Mouse (Mus musculus) MEL (cell line): ENCODE data around the gene Aph1b. TPM values are rescaled to one million over a fixed set of nuclear protein-coding genes. Genes with fewer than 3 reads are reported as not detected.

Experiments
- DNase-seq: peaks from one replicate; pipeline ENCODE4 v3.0.0; 2011; ENCODE audit warnings: low read depth, low spot score
- H3K27ac ChIP-seq: 2 replicates; pipeline ENCODE4 v1.5.1; 2012; ENCODE audit warnings: low read depth, mild to moderate bottlenecking, control low read depth, low read length, moderate library complexity; ENCODE audit not compliant: control insufficient read depth
- H3K27me3 ChIP-seq, 2 experiments: fragments of 150-350 bp in 1 of 2; sonication (generic) in 1 of 2; 2 replicates each; pipeline ENCODE4 v1.6.1; 2012; ENCODE audit warnings: low read length in 2 of 2, mild to moderate bottlenecking in 2 of 2, improper control_type of control experiment in 1 of 2, moderate library complexity in 1 of 2; ENCODE audit not compliant: insufficient read depth in 2 of 2, control insufficient read depth in 1 of 2
- H3K36me3 ChIP-seq, 2 experiments: 2 replicates each; pipeline ENCODE4 v1.6.1; 2012 to 2014; ENCODE audit warnings: low read length in 2 of 2, improper control_type of control experiment in 1 of 2, inconsistent platforms in 1 of 2, mild to moderate bottlenecking in 1 of 2; ENCODE audit not compliant: insufficient read depth in 2 of 2, control insufficient read depth in 1 of 2
- H3K4me1 ChIP-seq, 2 experiments: fragments of 150-350 bp in 1 of 2; sonication (generic) in 1 of 2; 2 replicates each; pipeline ENCODE4 v1.6.1; 2012; ENCODE audit warnings: low read length in 2 of 2, improper control_type of control experiment in 1 of 2, mild to moderate bottlenecking in 1 of 2; ENCODE audit not compliant: insufficient read depth in 2 of 2, control insufficient read depth in 1 of 2
- H3K4me3 ChIP-seq, 2 experiments: fragments of 150-350 bp in 1 of 2; sonication (generic) in 1 of 2; 2 replicates each; pipeline ENCODE4 v1.5.1; 2012; ENCODE audit warnings: low read depth in 2 of 2, low read length in 2 of 2, mild to moderate bottlenecking in 2 of 2, moderate library complexity in 2 of 2, control low read depth in 1 of 2, improper control_type of control experiment in 1 of 2; ENCODE audit not compliant: control insufficient read depth in 1 of 2, insufficient read depth in 1 of 2
- H3K79me2 ChIP-seq: 2 replicates; pipeline ENCODE4 v1.6.1; 2012; ENCODE audit warnings: mild to moderate bottlenecking, low read length, moderate library complexity; ENCODE audit not compliant: control insufficient read depth, poor library complexity, insufficient read depth
- H3K9ac ChIP-seq: 2 replicates; pipeline ENCODE4 v1.6.1; 2012; ENCODE audit warnings: low read depth, mild to moderate bottlenecking, control low read depth, low read length, moderate library complexity; ENCODE audit not compliant: control insufficient read depth, poor library complexity, severe bottlenecking
- H3K9me3 ChIP-seq: fragments of 150-350 bp; sonication (generic); replicated peaks from 2 replicates; pipeline ENCODE4 v1.6.1; 2012; ENCODE audit warnings: mild to moderate bottlenecking, low read length, improper control_type of control experiment, moderate library complexity; ENCODE audit not compliant: insufficient read depth
- BHLHE40 ChIP-seq: IDR thresholded peaks from 2 replicates; pipeline ENCODE4 v1.6.1; 2012; ENCODE audit warnings: low read depth, mild to moderate bottlenecking, inconsistent platforms, low read length, improper control_type of control experiment, borderline replicate concordance
- CHD1 ChIP-seq: IDR thresholded peaks from 2 replicates; pipeline ENCODE4 v1.6.1; 2012; ENCODE audit warnings: low read depth, mild to moderate bottlenecking, inconsistent platforms, low read length, improper control_type of control experiment
- CTCF ChIP-seq, 3 experiments: IDR thresholded peaks in 2 of 3; conservative IDR thresholded peaks in 1 of 3; 2 replicates each; pipeline ENCODE4 v1.5.1; 2011 to 2012; ENCODE audit warnings: low read length in 3 of 3, low read depth in 2 of 3, mild to moderate bottlenecking in 2 of 3, improper control_type of control experiment in 1 of 3, inconsistent platforms in 1 of 3, mixed read lengths in 1 of 3, moderate library complexity in 1 of 3; ENCODE audit not compliant: control insufficient read depth in 1 of 3, insufficient read depth in 1 of 3, poor library complexity in 1 of 3, severe bottlenecking in 1 of 3
- GATA1 ChIP-seq: IDR thresholded peaks from 2 replicates; pipeline ENCODE4 v1.6.1; 2011; ENCODE audit warnings: low read depth, low read length, improper control_type of control experiment
- HCFC1 ChIP-seq: IDR thresholded peaks from 2 replicates; pipeline ENCODE4 v1.6.1; 2012; ENCODE audit warnings: low read depth, mild to moderate bottlenecking, inconsistent platforms, low read length, improper control_type of control experiment, moderate library complexity
- KAT2A ChIP-seq: conservative IDR thresholded peaks from 2 replicates; pipeline ENCODE4 v1.6.1; 2012; ENCODE audit warnings: low read depth, low read length, improper control_type of control experiment, inconsistent platforms
- MEF2A ChIP-seq: IDR thresholded peaks from 2 replicates; pipeline ENCODE4 v1.6.1; 2014; ENCODE audit warnings: low read depth, mild to moderate bottlenecking, inconsistent platforms, low read length, improper control_type of control experiment; ENCODE audit not compliant: poor library complexity, insufficient replicate concordance, severe bottlenecking; ENCODE audit errors: extremely low read depth
- MYB ChIP-seq: IDR thresholded peaks from 2 replicates; pipeline ENCODE4 v1.6.1; 2011; ENCODE audit warnings: mild to moderate bottlenecking, low read depth, low read length, improper control_type of control experiment
- MYC ChIP-seq: IDR thresholded peaks from 2 replicates; pipeline ENCODE4 v1.6.1; 2011; ENCODE audit warnings: low read depth, mild to moderate bottlenecking, low read length, improper control_type of control experiment, moderate library complexity
- NRF1 ChIP-seq: IDR thresholded peaks from 2 replicates; pipeline ENCODE4 v1.6.1; 2014; ENCODE audit warnings: low read depth, mild to moderate bottlenecking, inconsistent platforms, low read length, improper control_type of control experiment, moderate library complexity; ENCODE audit not compliant: poor library complexity, insufficient read depth, severe bottlenecking
- POLR2AphosphoS2 ChIP-seq: IDR thresholded peaks from 2 replicates; pipeline ENCODE4 v1.6.1; 2011; ENCODE audit warnings: low read length, improper control_type of control experiment
- SIN3A ChIP-seq: IDR thresholded peaks from 2 replicates; pipeline ENCODE4 v1.6.1; 2012; ENCODE audit warnings: low read length, improper control_type of control experiment, inconsistent platforms
- TAL1 ChIP-seq: IDR thresholded peaks from 2 replicates; pipeline ENCODE4 v1.6.1; 2012; ENCODE audit warnings: mild to moderate bottlenecking, inconsistent platforms, low read length, moderate library complexity, mixed read lengths
- TBP ChIP-seq: IDR thresholded peaks from 2 replicates; pipeline ENCODE4 v1.8.0; 2011; ENCODE audit warnings: low read depth, low read length, improper control_type of control experiment
- TCF12 ChIP-seq: IDR thresholded peaks from 2 replicates; pipeline ENCODE4 v1.6.1; 2014; ENCODE audit warnings: low read depth, mild to moderate bottlenecking, inconsistent platforms, low read length, improper control_type of control experiment, moderate library complexity
- UBTF ChIP-seq: IDR thresholded peaks from 2 replicates; pipeline ENCODE4 v1.6.1; 2012; ENCODE audit warnings: low read depth, mild to moderate bottlenecking, inconsistent platforms, low read length, improper control_type of control experiment, moderate library complexity, borderline replicate concordance; ENCODE audit not compliant: insufficient read depth
- polyA plus RNA-seq, 2 experiments: library from polyadenylated mRNA; stranded (reverse) in 1 of 2; unstranded in 1 of 2; fragments of >175 nt in 1 of 2; fragments of >200 nt in 1 of 2; gene quantifications; 2 replicates each; pipeline versions ENCODE4 v1.2.1 to v1.2.4; 2012; ENCODE audit warnings: low replicate concordance in 2 of 2, low read depth in 1 of 2; ENCODE audit not compliant: insufficient read length in 2 of 2, insufficient read depth in 1 of 2, missing spikeins in 1 of 2
- total RNA-seq: library from RNA; depleted of rRNA; stranded (reverse); fragments of 300-350 nt; gene quantifications from 2 replicates; pipeline ENCODE4 v1.2.3, GENCODE M21; 2012

The Aph1b gene
- total and polyA plus RNA-seq, 3 experiments: 0.04 to 0.93 TPM; not detected in 1

DNA sequence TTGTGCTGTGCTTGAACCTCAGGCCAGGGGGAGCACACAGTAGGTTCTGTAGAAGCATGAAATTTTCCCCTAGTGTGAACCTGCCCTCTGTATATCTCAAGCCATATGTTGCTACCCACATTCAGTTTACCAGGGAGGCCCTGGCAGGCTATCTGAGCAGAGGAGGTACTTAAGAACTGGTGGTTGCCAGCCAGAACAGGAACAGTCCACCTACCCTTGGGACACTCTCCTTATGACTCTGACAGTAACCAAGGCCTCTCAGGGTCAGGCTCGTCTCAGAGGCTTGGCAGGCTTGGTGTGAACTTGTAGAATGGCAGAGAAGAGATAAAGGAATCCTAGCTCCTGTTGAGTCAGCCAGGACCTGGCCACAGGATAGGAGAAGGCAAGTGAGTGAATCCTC lies 34.3 kb downstream of the Aph1b start:
- Histone ChIP-seq H3K27me3 (peaks cover 4 to 9% of the 10 kb centered on the region in 2 experiments; a peak in 3 of 4 replicates), H3K36me3 (no peaks in the 10 kb centered on the region), H3K27ac (no peak overlapping the region), H3K4me1 (no peaks in the 10 kb centered on the region), H3K9ac (no peak overlapping the region), H3K9me3 (no peaks in the 10 kb centered on the region), H3K4me3 (no peak overlapping the region), H3K79me2 (no peaks in the 10 kb centered on the region)
- TF ChIP-seq TBP (no peak), POLR2AphosphoS2 (no peak), MYC (no peak), GATA1 (no peak), SIN3A (no peak), TAL1 (no peak), CHD1 (no peak), TCF12 (no peak), MYB (no peak), CTCF (IDR thresholded peaks at IDR 0.05 in 2 of 3, conservative IDR thresholded peaks at IDR 0.05 in 1 of 3; ENCODE audit: control insufficient read depth in 1 of 3, insufficient read depth in 1 of 3, low read depth in 2 of 3, low read length in 3 of 3, poor library complexity in 1 of 3, severe bottlenecking in 1 of 3) (no peak), NRF1 (no peak), BHLHE40 (no peak), HCFC1 (no peak)
- no peak for DNase-seq

- TF ChIP-seq CTCF (IDR thresholded peaks at IDR 0.05 in 2 of 3, conservative IDR thresholded peaks at IDR 0.05 in 1 of 3; ENCODE audit: control insufficient read depth in 1 of 3, insufficient read depth in 1 of 3, low read depth in 2 of 3, low read length in 3 of 3, poor library complexity in 1 of 3, severe bottlenecking in 1 of 3) (no peak), MYC (no peak), MEF2A (no peak), UBTF (no peak), HCFC1 (no peak), KAT2A (no peak), SIN3A (no peak), TCF12 (no peak), CHD1 (no peak)
- H3K27me3 ChIP-seq: peaks cover 2 to 4% of the 10 kb centered on the region in 2 experiments; a peak in 3 of 4 replicates
- DNase-seq: no peak
- H3K4me3 ChIP-seq: no peak overlapping the region
- no peaks in the 10 kb centered on the region for H3K9me3 ChIP-seq
- H3K36me3 ChIP-seq: no peaks in the 10 kb centered on the region
- H3K4me1 ChIP-seq: no peaks in the 10 kb centered on the region
- no peak overlapping the region for H3K27ac ChIP-seq
- H3K79me2 ChIP-seq: no peaks in the 10 kb centered on the region
- H3K9ac ChIP-seq: no peak overlapping the region
Observed at GRCm38 (mm10) chr9:66752849-66753248, 42.4 kb downstream of the Aph1b start.
